Mouse (Mus musculus) bone marrow macrophage, adult 2 months (primary cell): ENCODE results near the gene Arid1b. TPM values are rescaled to one million over a fixed set of nuclear protein-coding genes. Genes with fewer than 3 reads are reported as not detected.
"Not testable (repeated sequence)": the region's sequence is repeated elsewhere in the genome, so short reads cannot be mapped to it uniquely, and the experiment has no call there.

Experiments used
- H3K27ac ChIP-seq: 2 replicates; pipeline ENCODE4 v1.5.1; 2012; ENCODE audit warnings: low read depth, low read length; ENCODE audit not compliant: insufficient read depth
- H3K4me1 ChIP-seq: 2 replicates; pipeline ENCODE4 v1.6.1; 2012; ENCODE audit warnings: low read length; ENCODE audit not compliant: control insufficient read depth, insufficient read depth
- H3K4me3 ChIP-seq: 2 replicates; pipeline ENCODE4 v1.5.1; 2012; ENCODE audit warnings: mild to moderate bottlenecking, low read length, moderate library complexity; ENCODE audit not compliant: insufficient read depth
- CTCF ChIP-seq: IDR thresholded peaks from 2 replicates; pipeline ENCODE4 v1.5.1; 2012; ENCODE audit warnings: low read depth, mild to moderate bottlenecking, low read length, moderate library complexity
- POLR2A ChIP-seq: IDR thresholded peaks from 2 replicates; pipeline ENCODE4 v1.6.1; 2012; ENCODE audit warnings: mild to moderate bottlenecking, low read depth, low read length, borderline replicate concordance
- polyA plus RNA-seq: library from polyadenylated mRNA; stranded (reverse); fragments of >200 nt; gene quantifications from 2 replicates; pipeline ENCODE4 v1.2.4, GENCODE M21; 2012; ENCODE audit not compliant: missing spikeins, insufficient read depth, insufficient read length

Arid1b gene
- polyA plus RNA-seq, 1 experiment: 25.8 TPM

GRCm38 (mm10) chr17:5101887-5102286 lies 107.8 kb downstream of the Arid1b start:
- no peak overlapping the region for H3K27ac ChIP-seq
- H3K4me1 ChIP-seq: peaks cover 24% of the 10 kb centered on the region
- H3K4me3 ChIP-seq: no peak overlapping the region
- no peak for TF ChIP-seq POLR2A
- no peak for TF ChIP-seq CTCF

- Histone ChIP-seq H3K4me1 (peaks cover 11% of the 10 kb centered on the region), H3K27ac (no peak overlapping the region), H3K4me3 (no peak overlapping the region)
- TF ChIP-seq POLR2A (no peak), CTCF (no peak)
These were observed 111.6 kb downstream of the Arid1b start for GRCm38 (mm10) chr17:5105746-5106145.

GRCm38 (mm10) chr17:5106263-5107195 lies 112.4 kb downstream of the Arid1b start:
- H3K4me3 ChIP-seq: no peak overlapping the region
- no peak overlapping the region for H3K27ac ChIP-seq
- H3K4me1 ChIP-seq: peaks cover 11% of the 10 kb centered on the region
- TF ChIP-seq POLR2A (no peak), CTCF (no peak)

GRCm38 (mm10) chr17:5107501-5107900 lies 113.4 kb downstream of the Arid1b start:
- H3K4me1 ChIP-seq: peaks cover 5% of the 10 kb centered on the region; the same call in 1 of the 2 replicates
- no peak overlapping the region for H3K27ac ChIP-seq
- TF ChIP-seq POLR2A (no peak), CTCF (no peak)
- no peak overlapping the region for H3K4me3 ChIP-seq

- no peak for TF ChIP-seq POLR2A
- Histone ChIP-seq H3K4me3 (no peak overlapping the region), H3K27ac (no peak overlapping the region), H3K4me1 (peaks cover 5% of the 10 kb centered on the region; the same call in 1 of the 2 replicates)
These were observed 113.9 kb downstream of the Arid1b start for GRCm38 (mm10) chr17:5108022-5108421.

- H3K4me1 ChIP-seq: peaks cover 5% of the 10 kb centered on the region; the same call in 1 of the 2 replicates
- TF ChIP-seq POLR2A (no peak), CTCF (no peak)
- H3K27ac ChIP-seq: no peak overlapping the region
- no peak overlapping the region for H3K4me3 ChIP-seq
These were observed 114.5 kb downstream of the Arid1b start for GRCm38 (mm10) chr17:5108546-5109142.

GRCm38 (mm10) chr17:5109343-5109742 lies 115.2 kb downstream of the Arid1b start:
- no peak for TF ChIP-seq CTCF
- no peak for TF ChIP-seq POLR2A
- H3K4me3 ChIP-seq: no peak overlapping the region
- peaks cover 5% of the 10 kb centered on the region; the same call in 1 of the 2 replicates for H3K4me1 ChIP-seq
- H3K27ac ChIP-seq: no peak overlapping the region

- TF ChIP-seq POLR2A (no peak), CTCF (no peak)
- no peak overlapping the region for H3K4me3 ChIP-seq
- no peak overlapping the region for H3K27ac ChIP-seq
- H3K4me1 ChIP-seq: peaks cover 5% of the 10 kb centered on the region; the same call in 1 of the 2 replicates
These were observed 116.0 kb downstream of the Arid1b start for GRCm38 (mm10) chr17:5110159-5110558.

- not testable (repeated sequence) for H3K4me3 ChIP-seq, H3K27ac ChIP-seq, H3K4me1 ChIP-seq
These were observed 116.8 kb downstream of the Arid1b start for GRCm38 (mm10) chr17:5110981-5111380.

GRCm38 (mm10) chr17:5112116-5112515 lies 118.0 kb downstream of the Arid1b start:
- H3K4me1 ChIP-seq: peaks cover 3% of the 10 kb centered on the region; the same call in 1 of the 2 replicates
- no peak overlapping the region for H3K27ac ChIP-seq
- no peak overlapping the region for H3K4me3 ChIP-seq
- no peak for TF ChIP-seq POLR2A
- TF ChIP-seq CTCF: no peak
